Mouse (Mus musculus) inflammation-experienced regulatory T-cells, adult 6 months (primary cell): ENCODE measurements around the gene Tmem45a2. TPM values are rescaled to one million over a fixed set of nuclear protein-coding genes. Genes with fewer than 3 reads are reported as not detected.
"Not testable (repeated sequence)": the region's sequence is repeated elsewhere in the genome, so short reads cannot be mapped to it uniquely, and the experiment has no call there.

Experiments
- ATAC-seq: one replicate; pipeline ENCODE4 v1.8.0; 2017
- polyA plus RNA-seq, 3 experiments: library from polyadenylated mRNA; unstranded; fragments of 100-300 nt; shearing (Covaris generic); gene quantifications; one replicate each; pipeline ENCODE4 v1.2.1; 2017

Tmem45a2 gene
- not detected for polyA plus RNA-seq

GRCm38 (mm10) chr16:57071132-57071639, at the start of gene Tmem45a2:
TSS of gene Tmem45a2 (minus strand) at chr16:57071372.
- no peak for ATAC-seq

- no peak for ATAC-seq
Observed at GRCm38 (mm10) chr16:57117562-57117961, 46.4 kb upstream of the Tmem45a2 start.

GRCm38 (mm10) chr16:57116066-57116465, 44.9 kb upstream of the Tmem45a2 start:
- peak; percentile 42 for ATAC-seq

- ATAC-seq, result no peak
Observed at GRCm38 (mm10) chr16:57106185-57106960, 35.2 kb upstream of the Tmem45a2 start.

- ATAC-seq, result no peak
Observed at GRCm38 (mm10) chr16:57101174-57101573, 30.0 kb upstream of the Tmem45a2 start.

DNA sequence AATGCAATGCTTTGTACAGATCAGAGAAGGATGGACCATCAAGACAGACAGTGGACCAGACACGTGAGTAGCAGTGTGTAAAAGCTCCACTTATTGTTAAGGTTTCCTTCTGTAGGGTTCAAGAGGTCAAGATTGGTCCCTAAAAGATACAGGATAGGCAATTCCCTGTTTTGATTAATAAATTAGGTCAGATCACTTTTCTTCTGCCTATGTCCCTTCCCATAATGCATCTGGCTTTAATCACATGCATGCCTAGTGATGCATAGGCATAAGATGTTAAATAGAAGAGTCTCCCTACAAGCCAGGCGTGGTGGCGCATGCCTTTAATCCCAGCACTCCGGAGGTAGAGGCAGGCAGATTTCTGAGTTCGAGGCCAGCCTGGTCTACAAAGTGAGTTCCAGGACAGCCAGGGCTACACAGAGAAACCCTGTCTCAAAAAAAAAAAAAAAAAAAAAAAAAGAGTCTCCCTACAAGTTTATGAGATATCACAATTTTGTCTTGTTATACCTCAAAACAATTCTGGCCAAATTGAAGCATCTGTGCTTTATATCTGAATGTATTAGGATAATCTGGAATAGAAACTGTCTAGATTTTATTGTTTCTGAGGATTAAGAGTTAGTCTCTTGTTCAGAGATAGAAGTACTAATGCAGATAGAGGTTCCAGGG, 28.5 kb upstream of the Tmem45a2 start:
- ATAC-seq, result no peak

DNA sequence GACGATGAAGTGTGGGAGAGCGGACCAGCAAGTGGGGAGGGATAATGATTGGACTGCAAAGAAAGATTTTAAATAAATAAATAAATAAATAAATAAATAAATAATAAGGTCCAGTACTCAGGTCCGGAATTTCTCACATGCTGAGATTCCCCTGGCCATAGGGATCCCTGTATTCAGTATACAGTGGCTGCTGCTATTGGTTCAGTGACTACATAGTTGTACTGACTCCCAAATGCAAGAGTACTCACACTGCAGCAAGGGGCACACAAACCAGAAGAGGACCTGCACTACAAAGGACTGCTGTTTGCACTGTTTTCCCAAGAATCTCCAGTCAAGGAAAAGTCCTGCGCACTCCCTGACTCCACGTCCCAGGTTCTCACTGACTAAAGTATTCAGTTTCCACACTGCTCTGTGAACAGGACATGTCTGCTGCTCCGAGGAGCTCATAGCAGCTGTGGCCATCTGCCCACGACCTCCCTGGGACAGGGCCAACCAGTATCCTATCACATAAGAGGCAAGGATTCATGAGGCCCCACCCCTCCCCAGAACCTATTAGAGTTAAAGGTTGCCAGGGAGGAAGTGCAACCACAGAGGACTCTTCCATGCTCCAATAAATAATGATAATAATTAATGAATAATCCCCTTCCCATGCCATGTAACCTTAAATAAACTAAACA, 27.4 kb upstream of the Tmem45a2 start:
- no peak for ATAC-seq

- no peak for ATAC-seq
Observed at GRCm38 (mm10) chr16:57092911-57093605, 21.9 kb upstream of the Tmem45a2 start.

GRCm38 (mm10) chr16:57092460-57092859, 21.3 kb upstream of the Tmem45a2 start:
- peak; percentile 95 for ATAC-seq

GRCm38 (mm10) chr16:57079577-57079976, 8.4 kb upstream of the Tmem45a2 start:
- ATAC-seq, result no peak

GRCm38 (mm10) chr16:57075986-57076385, 4.8 kb upstream of the Tmem45a2 start:
- ATAC-seq, result no peak

DNA sequence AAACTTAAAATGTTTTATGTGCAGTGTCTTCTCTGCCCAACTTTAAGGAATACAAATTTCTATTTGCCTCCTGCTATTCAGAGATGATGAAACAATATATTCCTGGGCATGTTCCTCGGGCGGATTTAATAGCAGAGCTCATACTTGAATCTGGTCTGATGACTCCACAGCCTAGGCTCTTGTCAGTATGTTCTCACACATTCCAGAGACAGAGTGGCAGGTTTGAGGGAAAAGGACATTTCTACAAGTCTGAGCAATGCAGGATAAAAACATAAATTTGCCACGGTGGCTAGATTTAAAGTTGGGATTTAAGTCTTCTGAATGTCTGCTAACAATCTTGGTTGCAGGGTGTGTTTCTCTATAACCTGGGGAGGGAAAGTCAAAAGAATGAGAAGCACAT, 9.1 kb downstream of the Tmem45a2 start:
- ATAC-seq, result no peak

DNA sequence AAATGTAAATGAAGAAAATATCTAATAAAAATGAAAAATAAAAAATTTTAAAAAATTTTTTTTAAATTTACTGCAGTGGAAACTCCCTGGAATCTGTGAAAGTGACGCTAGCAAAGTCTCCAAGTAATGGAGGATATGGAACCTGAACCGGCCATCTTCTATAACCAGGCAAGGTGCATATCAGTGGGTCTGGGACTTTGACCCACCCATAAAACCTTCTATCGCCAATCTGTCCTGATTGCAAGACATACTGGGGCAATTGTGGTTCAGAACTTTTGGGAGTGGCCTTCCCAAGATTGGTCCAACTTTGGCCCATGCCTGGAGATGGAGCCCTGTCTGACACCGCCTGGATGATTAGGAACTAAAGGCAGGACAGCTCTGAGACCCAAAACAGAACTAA, 14.2 kb downstream of the Tmem45a2 start:
- ATAC-seq, result no peak

- no peak for ATAC-seq
Observed at GRCm38 (mm10) chr16:57049974-57050373, 21.2 kb downstream of the Tmem45a2 start.

GRCm38 (mm10) chr16:57038600-57038999, 32.6 kb downstream of the Tmem45a2 start:
- ATAC-seq, result no peak

GRCm38 (mm10) chr16:57030150-57030885, 40.9 kb downstream of the Tmem45a2 start:
- ATAC-seq, result peak; percentile 91

DNA sequence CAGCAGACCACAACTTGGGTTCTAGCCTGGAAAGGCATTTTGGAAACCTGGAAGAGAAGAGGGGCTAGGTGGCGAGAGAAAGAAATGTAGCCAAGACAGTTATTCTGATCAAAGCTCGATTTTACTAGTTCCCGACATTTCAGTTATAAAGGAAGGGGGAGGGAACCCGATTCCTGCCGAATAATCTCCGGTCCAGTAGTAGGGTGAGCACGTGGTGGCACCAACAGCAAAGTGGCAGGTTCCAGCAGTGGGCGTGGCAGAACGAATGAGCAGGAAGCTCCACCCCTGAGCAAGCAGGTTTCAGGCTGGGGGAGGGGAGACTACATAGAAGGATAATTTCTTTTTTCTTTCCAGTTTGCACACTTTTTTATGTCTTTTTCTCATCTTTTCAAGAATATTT, 72.9 kb downstream of the Tmem45a2 start:
- not testable (repeated sequence) for ATAC-seq
